Mouse (Mus musculus): ENCODE results near the gene Slc22a21.

The Slc22a21 gene

DNA sequence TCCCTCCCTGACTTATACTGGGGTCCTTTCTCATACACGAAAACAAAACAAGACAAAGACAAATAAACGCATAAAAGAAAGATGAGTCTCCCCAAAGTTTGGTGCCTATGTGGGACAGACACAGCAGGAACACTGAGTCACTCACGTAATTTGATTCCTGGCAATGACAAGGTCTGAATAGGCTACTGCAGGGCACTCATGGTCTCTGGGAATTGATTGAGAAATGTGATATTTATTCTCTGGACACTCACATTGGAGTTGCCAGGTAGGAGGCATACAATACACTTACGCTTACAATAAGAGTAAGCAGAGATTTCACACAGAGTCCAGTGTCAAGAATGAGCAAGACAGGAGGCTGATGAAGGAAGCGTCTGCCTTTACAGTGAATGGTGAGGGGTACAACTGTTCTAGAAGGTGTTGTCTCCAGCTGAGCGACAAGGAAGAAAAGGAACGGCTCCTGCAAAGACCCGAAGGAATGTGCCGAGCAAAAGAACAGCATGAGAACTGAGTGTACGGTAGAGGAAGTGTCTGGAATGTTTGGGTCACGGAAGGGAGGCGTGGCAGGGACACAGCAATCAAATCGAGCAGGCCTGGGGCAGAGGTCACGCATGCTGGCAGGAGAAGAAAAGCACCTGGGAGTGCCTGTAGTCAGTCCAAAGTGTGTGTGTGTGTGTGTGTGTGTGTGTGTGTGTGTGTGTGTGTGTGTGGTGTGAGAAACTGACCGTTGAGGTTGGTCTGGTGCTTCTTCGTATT is 76.2 kb downstream of the Slc22a21 start:
- no peak for DNase-seq (ENCODE audit: low read depth, low spot score)

DNA sequence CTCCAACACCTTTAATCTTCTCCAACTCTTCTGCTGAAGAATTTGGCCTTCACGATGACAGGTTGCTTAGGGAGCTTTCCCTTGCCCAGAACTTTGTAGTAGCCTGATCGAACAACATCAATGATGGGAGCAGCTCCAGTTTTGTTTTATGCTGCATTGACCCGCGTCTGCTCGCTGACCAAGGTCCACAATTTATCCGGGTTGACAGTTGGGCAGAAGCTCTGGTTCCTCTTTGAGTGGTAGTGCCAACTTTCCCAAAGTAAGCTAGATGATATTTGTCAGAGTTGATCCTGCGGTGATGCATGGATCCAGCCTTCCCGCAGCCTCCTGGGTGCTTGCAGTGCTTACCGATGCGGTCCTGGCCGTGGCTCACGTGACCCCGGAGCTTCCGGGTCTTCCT is 77.4 kb downstream of the Slc22a21 start:
- DNase-seq (ENCODE audit: low read depth, low spot score), result no peak

DNA sequence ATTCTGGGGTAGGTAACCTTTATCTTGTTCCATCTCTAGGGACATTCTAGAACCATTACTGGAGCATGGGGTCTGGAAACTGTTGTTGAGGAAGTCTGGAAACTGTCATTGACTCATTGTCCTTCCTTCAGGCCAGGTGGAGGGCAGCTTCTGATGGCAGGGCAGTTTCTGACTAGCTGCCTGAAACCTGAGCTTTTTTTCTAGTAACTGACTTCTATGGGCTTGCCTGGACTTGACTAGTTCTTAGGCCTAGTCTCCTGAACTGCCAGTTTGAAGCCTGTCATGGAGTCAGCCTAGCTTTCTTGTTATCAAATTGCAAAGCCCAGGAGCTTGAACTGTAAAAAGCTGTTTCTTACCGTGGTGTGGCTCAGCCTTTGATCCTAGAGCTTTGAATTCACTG is 79.1 kb downstream of the Slc22a21 start:
- DNase-seq (ENCODE audit: low read depth, low spot score), result no peak

DNA sequence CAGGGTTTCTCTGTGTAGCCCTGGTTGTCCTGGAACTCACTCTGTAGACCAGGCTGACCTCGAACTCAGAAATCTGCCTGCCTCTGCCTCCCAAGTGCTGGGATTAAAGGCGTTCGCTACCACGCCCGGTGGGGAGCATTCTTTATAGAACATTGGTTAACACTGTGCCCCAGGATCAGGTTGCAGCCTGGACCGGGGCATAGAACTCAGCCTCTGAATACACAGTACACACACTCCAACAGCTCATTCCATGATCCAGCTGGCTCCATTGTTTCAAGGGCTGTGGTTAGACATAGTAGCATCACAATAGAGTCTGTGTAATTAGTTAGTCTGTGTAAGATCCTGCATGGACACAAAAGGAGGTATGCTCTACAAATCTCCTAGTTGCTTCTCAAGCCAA is 80.2 kb downstream of the Slc22a21 start:
- DNase-seq (ENCODE audit: low read depth, low spot score), result no peak

Data from retina, adult 2 months (tissue).